Mouse (Mus musculus) megakaryocyte progenitor cell, adult 5-6 weeks (primary cell): ENCODE data around the gene Mdfi. TPM values are rescaled to one million over a fixed set of nuclear protein-coding genes. Genes with fewer than 3 reads are reported as not detected.

Experiments
- ATAC-seq: replicated peaks from 2 replicates; pipeline ENCODE4 v1.8.0; 2016; ENCODE audit warnings: mild to moderate bottlenecking, moderate TSS enrichment, inconsistent platforms; ENCODE audit not compliant: poor library complexity
- total RNA-seq, 2 experiments: library from RNA; stranded (forward) in 1 of 2; stranded (reverse) in 1 of 2; fragments of 157-497, 149-512 nt in 1 of 2; fragments of 200-1000 nt in 1 of 2; gene quantifications; 2 replicates each; pipeline versions ENCODE4 v1.2.3 to v1.2.4; 2015 to 2017

Gene Mdfi
- total RNA-seq, 2 experiments from 2014 or later: 1.5 to 4.1 TPM

GRCm38 (mm10) chr17:47850035-47850434, 15.5 kb upstream of the Mdfi start:
- no peak for ATAC-seq

GRCm38 (mm10) chr17:47847985-47848384, 13.5 kb upstream of the Mdfi start:
- 0 out of 2 replicates have a peak, but pooled peaks have one; percentile 34 for ATAC-seq

GRCm38 (mm10) chr17:47845609-47846008, 11.1 kb upstream of the Mdfi start:
- ATAC-seq: no peak

GRCm38 (mm10) chr17:47843465-47843864, 9.0 kb upstream of the Mdfi start:
- no peak for ATAC-seq

GRCm38 (mm10) chr17:47841931-47842623, 7.6 kb upstream of the Mdfi start:
- ATAC-seq: peak; percentile 57

GRCm38 (mm10) chr17:47841521-47841920, 7.0 kb upstream of the Mdfi start:
- ATAC-seq: no peak

- peak; percentile 32; the same call in 1 of the 2 replicates for ATAC-seq
These were observed 3.3 kb upstream of the Mdfi start for GRCm38 (mm10) chr17:47837808-47838207.

- ATAC-seq: no peak
These were observed 636 bp downstream of the Mdfi start for GRCm38 (mm10) chr17:47833628-47834481.

- peak; percentile 24 for ATAC-seq
These were observed 1.4 kb downstream of the Mdfi start for GRCm38 (mm10) chr17:47833029-47833627.

- no peak for ATAC-seq
These were observed 1.9 kb downstream of the Mdfi start for GRCm38 (mm10) chr17:47832501-47833028.

- ATAC-seq: no peak
These were observed 2.7 kb downstream of the Mdfi start for GRCm38 (mm10) chr17:47831772-47832171.

GRCm38 (mm10) chr17:47831161-47831560, 3.3 kb downstream of the Mdfi start:
- no peak for ATAC-seq

GRCm38 (mm10) chr17:47821339-47821738, 13.2 kb downstream of the Mdfi start:
- ATAC-seq: no peak

- no peak for ATAC-seq
These were observed 16.3 kb downstream of the Mdfi start for GRCm38 (mm10) chr17:47818038-47818725.

- ATAC-seq: no peak
These were observed 19.0 kb downstream of the Mdfi start for GRCm38 (mm10) chr17:47815446-47815845.

GRCm38 (mm10) chr17:47814496-47814895, 20.0 kb downstream of the Mdfi start:
- no peak for ATAC-seq

- no peak for ATAC-seq
These were observed 20.9 kb downstream of the Mdfi start for GRCm38 (mm10) chr17:47813616-47814015.

GRCm38 (mm10) chr17:47812200-47812599, 22.3 kb downstream of the Mdfi start:
- no peak for ATAC-seq

- ATAC-seq: no peak
These were observed 23.2 kb downstream of the Mdfi start for GRCm38 (mm10) chr17:47811265-47811800.

- ATAC-seq: no peak
These were observed 28.3 kb downstream of the Mdfi start for GRCm38 (mm10) chr17:47806230-47806629.
